Mouse (Mus musculus) MEL (cell line): ENCODE results near the gene Ctnnbip1. TPM values are rescaled to one million over a fixed set of nuclear protein-coding genes. Genes with fewer than 3 reads are reported as not detected.

Experiments
- DNase-seq: peaks from one replicate; pipeline ENCODE4 v3.0.0; 2011; ENCODE audit warnings: low read depth, low spot score
- H3K27ac ChIP-seq: 2 replicates; pipeline ENCODE4 v1.5.1; 2012; ENCODE audit warnings: low read depth, mild to moderate bottlenecking, control low read depth, low read length, moderate library complexity; ENCODE audit not compliant: control insufficient read depth
- H3K27me3 ChIP-seq, 2 experiments: fragments of 150-350 bp in 1 of 2; sonication (generic) in 1 of 2; 2 replicates each; pipeline ENCODE4 v1.6.1; 2012; ENCODE audit warnings: low read length in 2 of 2, mild to moderate bottlenecking in 2 of 2, improper control_type of control experiment in 1 of 2, moderate library complexity in 1 of 2; ENCODE audit not compliant: insufficient read depth in 2 of 2, control insufficient read depth in 1 of 2
- H3K36me3 ChIP-seq, 2 experiments: 2 replicates each; pipeline ENCODE4 v1.6.1; 2012 to 2014; ENCODE audit warnings: low read length in 2 of 2, improper control_type of control experiment in 1 of 2, inconsistent platforms in 1 of 2, mild to moderate bottlenecking in 1 of 2; ENCODE audit not compliant: insufficient read depth in 2 of 2, control insufficient read depth in 1 of 2
- H3K4me1 ChIP-seq, 2 experiments: fragments of 150-350 bp in 1 of 2; sonication (generic) in 1 of 2; 2 replicates each; pipeline ENCODE4 v1.6.1; 2012; ENCODE audit warnings: low read length in 2 of 2, improper control_type of control experiment in 1 of 2, mild to moderate bottlenecking in 1 of 2; ENCODE audit not compliant: insufficient read depth in 2 of 2, control insufficient read depth in 1 of 2
- H3K4me3 ChIP-seq, 2 experiments: fragments of 150-350 bp in 1 of 2; sonication (generic) in 1 of 2; 2 replicates each; pipeline ENCODE4 v1.5.1; 2012; ENCODE audit warnings: low read depth in 2 of 2, low read length in 2 of 2, mild to moderate bottlenecking in 2 of 2, moderate library complexity in 2 of 2, control low read depth in 1 of 2, improper control_type of control experiment in 1 of 2; ENCODE audit not compliant: control insufficient read depth in 1 of 2, insufficient read depth in 1 of 2
- H3K79me2 ChIP-seq: 2 replicates; pipeline ENCODE4 v1.6.1; 2012; ENCODE audit warnings: mild to moderate bottlenecking, low read length, moderate library complexity; ENCODE audit not compliant: control insufficient read depth, poor library complexity, insufficient read depth
- H3K9ac ChIP-seq: 2 replicates; pipeline ENCODE4 v1.6.1; 2012; ENCODE audit warnings: low read depth, mild to moderate bottlenecking, control low read depth, low read length, moderate library complexity; ENCODE audit not compliant: control insufficient read depth, poor library complexity, severe bottlenecking
- H3K9me3 ChIP-seq: fragments of 150-350 bp; sonication (generic); replicated peaks from 2 replicates; pipeline ENCODE4 v1.6.1; 2012; ENCODE audit warnings: mild to moderate bottlenecking, low read length, improper control_type of control experiment, moderate library complexity; ENCODE audit not compliant: insufficient read depth
- CHD1 ChIP-seq: IDR thresholded peaks from 2 replicates; pipeline ENCODE4 v1.6.1; 2012; ENCODE audit warnings: low read depth, mild to moderate bottlenecking, inconsistent platforms, low read length, improper control_type of control experiment
- CHD2 ChIP-seq: IDR thresholded peaks from 2 replicates; pipeline ENCODE4 v1.6.1; 2011; ENCODE audit warnings: low read length, improper control_type of control experiment
- E2F4 ChIP-seq: IDR thresholded peaks from 2 replicates; pipeline ENCODE4 v1.6.1; 2011; ENCODE audit warnings: low read depth, low read length, improper control_type of control experiment, borderline replicate concordance
- GATA1 ChIP-seq: IDR thresholded peaks from 2 replicates; pipeline ENCODE4 v1.6.1; 2011; ENCODE audit warnings: low read depth, low read length, improper control_type of control experiment
- JUND ChIP-seq: IDR thresholded peaks from 2 replicates; pipeline ENCODE4 v1.6.1; 2011; ENCODE audit warnings: low read depth, mild to moderate bottlenecking, improper control_type of control experiment, low read length
- MYC ChIP-seq: IDR thresholded peaks from 2 replicates; pipeline ENCODE4 v1.6.1; 2011; ENCODE audit warnings: low read depth, mild to moderate bottlenecking, low read length, improper control_type of control experiment, moderate library complexity
- NRF1 ChIP-seq: IDR thresholded peaks from 2 replicates; pipeline ENCODE4 v1.6.1; 2014; ENCODE audit warnings: low read depth, mild to moderate bottlenecking, inconsistent platforms, low read length, improper control_type of control experiment, moderate library complexity; ENCODE audit not compliant: poor library complexity, insufficient read depth, severe bottlenecking
- POLR2AphosphoS2 ChIP-seq: IDR thresholded peaks from 2 replicates; pipeline ENCODE4 v1.6.1; 2011; ENCODE audit warnings: low read length, improper control_type of control experiment
- RAD21 ChIP-seq: IDR thresholded peaks from 2 replicates; pipeline ENCODE4 v1.6.1; 2011; ENCODE audit warnings: mild to moderate bottlenecking, low read depth, low read length, improper control_type of control experiment
- RCOR1 ChIP-seq: IDR thresholded peaks from 2 replicates; pipeline ENCODE4 v1.6.1; 2012; ENCODE audit warnings: low read depth, mild to moderate bottlenecking, inconsistent platforms, low read length, improper control_type of control experiment
- SIN3A ChIP-seq: IDR thresholded peaks from 2 replicates; pipeline ENCODE4 v1.6.1; 2012; ENCODE audit warnings: low read length, improper control_type of control experiment, inconsistent platforms
- UBTF ChIP-seq: IDR thresholded peaks from 2 replicates; pipeline ENCODE4 v1.6.1; 2012; ENCODE audit warnings: low read depth, mild to moderate bottlenecking, inconsistent platforms, low read length, improper control_type of control experiment, moderate library complexity, borderline replicate concordance; ENCODE audit not compliant: insufficient read depth
- USF2 ChIP-seq, 2 experiments: IDR thresholded peaks; 2 replicates each; pipeline ENCODE4 v1.6.1; 2011 to 2012; ENCODE audit warnings: improper control_type of control experiment in 2 of 2, low read length in 2 of 2, borderline replicate concordance in 1 of 2, inconsistent platforms in 1 of 2, low read depth in 1 of 2, mild to moderate bottlenecking in 1 of 2; ENCODE audit not compliant: insufficient read depth in 1 of 2
- ZC3H11A ChIP-seq: IDR thresholded peaks from 2 replicates; pipeline ENCODE4 v1.6.1; 2012; ENCODE audit warnings: low read depth, mild to moderate bottlenecking, inconsistent platforms, low read length, improper control_type of control experiment
- polyA plus RNA-seq, 2 experiments: library from polyadenylated mRNA; stranded (reverse) in 1 of 2; unstranded in 1 of 2; fragments of >175 nt in 1 of 2; fragments of >200 nt in 1 of 2; gene quantifications; 2 replicates each; pipeline versions ENCODE4 v1.2.1 to v1.2.4; 2012; ENCODE audit warnings: low replicate concordance in 2 of 2, low read depth in 1 of 2; ENCODE audit not compliant: insufficient read length in 2 of 2, insufficient read depth in 1 of 2, missing spikeins in 1 of 2
- total RNA-seq: library from RNA; depleted of rRNA; stranded (reverse); fragments of 300-350 nt; gene quantifications from 2 replicates; pipeline ENCODE4 v1.2.3, GENCODE M21; 2012

Gene Ctnnbip1
- total and polyA plus RNA-seq, 3 experiments, result 12.7 to 20.2 TPM; not detected in 1

DNA sequence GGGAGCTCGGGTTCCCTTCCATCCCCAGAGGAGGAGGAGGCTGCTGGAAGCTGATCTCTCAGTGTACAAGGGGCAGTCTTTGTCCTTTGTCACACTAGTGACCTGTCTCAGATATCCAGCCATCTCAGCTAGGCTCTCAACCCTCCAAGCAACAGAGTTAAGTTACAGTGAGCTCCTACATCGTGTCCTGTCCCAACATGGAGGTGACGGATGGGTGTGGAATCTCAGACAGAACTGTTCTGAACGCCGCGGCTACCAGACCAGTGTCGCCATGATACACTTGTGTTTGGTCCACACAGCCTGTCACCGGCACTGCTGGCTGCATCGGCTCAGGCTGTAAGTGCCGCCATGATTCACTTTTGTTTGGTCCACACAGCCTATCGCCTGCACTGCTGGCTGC, 41.0 kb upstream of the Ctnnbip1 start, which contains the start of gene Tmem274:
TSS of gene Tmem274 (plus strand) at position 301 of the 400 bp plus-strand sequence.
- Histone ChIP-seq H3K79me2 (no peaks in the 10 kb centered on the region), H3K27ac (no peak within 1 kb of the TSS), H3K9me3 (no peaks in the 10 kb centered on the region), H3K36me3 (no peaks in the 10 kb centered on the region), H3K27me3 (no peaks in the 10 kb centered on the region), H3K9ac (no peak within 1 kb of the TSS), H3K4me3 (no peak within 1 kb of the TSS), H3K4me1 (no peaks in the 10 kb centered on the region)
- DNase-seq, result no peak
- TF ChIP-seq JUND (no peak), POLR2AphosphoS2 (no peak)

DNA sequence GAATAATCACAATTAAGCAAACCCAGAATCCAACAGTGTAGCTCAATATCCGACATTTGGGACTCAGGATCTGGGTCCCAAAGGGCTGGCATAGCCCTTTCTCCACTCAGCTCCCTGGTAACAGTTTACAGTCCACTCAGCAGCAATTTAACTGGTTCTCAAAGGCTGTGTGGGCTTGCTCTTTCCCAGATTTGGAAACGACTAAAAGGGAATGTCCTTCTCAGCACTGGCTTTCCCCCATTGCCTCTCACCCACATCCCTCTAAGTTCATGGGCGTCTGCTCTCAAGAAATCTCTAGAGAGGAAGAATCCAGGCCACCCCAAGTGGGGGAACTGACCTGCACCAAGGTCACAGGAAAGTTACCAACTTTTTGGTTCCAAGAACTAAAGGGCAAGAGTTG, 33.5 kb upstream of the Ctnnbip1 start:
- no peaks in the 10 kb centered on the region for H3K27me3 ChIP-seq
- TF ChIP-seq MYC (no peak), SIN3A (no peak), USF2 (IDR thresholded peaks at IDR 0.05; ENCODE audit: borderline replicate concordance in 1 of 2, insufficient read depth in 1 of 2, low read depth in 1 of 2, low read length in 2 of 2) (no peak), CHD2 (no peak), E2F4 (no peak), RAD21 (no peak), UBTF (no peak), RCOR1 (no peak), CHD1 (no peak), NRF1 (no peak), ZC3H11A (no peak), GATA1 (no peak)
- TF ChIP-seq, all 39 proteins: peak for 0
- H3K79me2 ChIP-seq, result peaks cover 18% of the 10 kb centered on the region
- DNase-seq, result no peak
- H3K27ac ChIP-seq, result peak overlapping the region; percentile 65
- peak overlapping the region; percentile 79 for H3K9ac ChIP-seq
- H3K36me3 ChIP-seq, result peaks cover 4 to 9% of the 10 kb centered on the region in 2 experiments
- H3K4me1 ChIP-seq, result peaks cover 4% of the 10 kb centered on the region in 2 experiments; a peak in 2 of 4 replicates
- no peaks in the 10 kb centered on the region for H3K9me3 ChIP-seq
- H3K4me3 ChIP-seq, result peak overlapping the region; percentile 91 to 94
